Mouse (Mus musculus): Measurements from ENCODE around the gene Gm20388.

DNA sequence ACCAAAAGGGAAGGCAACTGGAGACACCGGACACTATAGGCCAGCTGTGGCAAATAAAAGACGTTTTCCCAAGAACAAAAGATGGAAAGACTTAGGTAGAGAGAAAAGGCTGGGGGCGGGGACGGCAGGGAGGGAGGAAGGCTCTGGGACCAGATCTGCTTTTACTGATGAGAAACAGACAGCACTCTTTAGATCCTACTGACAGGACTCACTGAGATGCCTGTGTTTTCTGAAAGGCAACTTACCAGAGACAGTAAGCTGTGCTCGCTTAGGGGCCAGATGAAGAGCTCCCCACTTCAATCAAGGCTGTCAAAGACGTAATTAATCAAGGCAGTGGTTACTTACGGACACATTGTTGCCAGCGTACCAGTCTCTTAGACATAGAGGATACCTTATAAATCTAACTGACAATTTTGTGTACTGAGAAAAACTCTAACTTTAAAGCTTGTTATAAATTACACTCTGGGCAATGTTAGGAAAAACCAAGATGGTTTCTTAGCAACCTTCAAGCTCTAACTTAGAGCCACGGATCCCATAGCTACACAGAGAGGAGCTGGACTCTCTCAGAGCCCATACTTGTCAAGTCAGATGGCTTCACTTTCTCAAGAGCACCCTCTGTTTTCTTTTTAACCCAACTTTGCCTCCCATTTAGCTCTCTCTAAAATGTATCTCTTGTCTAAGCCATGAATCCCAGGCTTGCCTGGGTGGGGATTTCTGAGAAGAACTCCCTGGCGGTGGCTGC lies 4481.8 kb downstream of the Gm20388 start:
- TF ChIP-seq CTCF (IDR thresholded peaks at IDR 0.05; ENCODE audit: extremely low read depth, insufficient read depth, low read length) (no peak), POLR2A (IDR thresholded peaks at IDR 0.05; ENCODE audit: extremely low read depth, insufficient read depth, low read length) (no peak)

Measured in cortical plate, adult 2 months (tissue).